Mouse (Mus musculus) gastrocnemius, postnatal 25 days (tissue): ENCODE measurements around the gene Ufsp1. TPM values are rescaled to one million over a fixed set of nuclear protein-coding genes. Genes with fewer than 3 reads are reported as not detected.

Source experiments
- DNase-seq: peaks from one replicate; pipeline ENCODE4 v3.0.0; 2022
- total RNA-seq, 2 experiments: library from RNA; stranded (reverse); gene quantifications; 1 replicate in 1 of 2; 2 replicates in 1 of 2; pipeline ENCODE4 v1.2.3; 2021

The Ufsp1 gene
- total RNA-seq, 2 experiments from 2014 or later: 18.3 to 24.4 TPM

- DNase-seq: no peak
Observed at GRCm38 (mm10) chr5:137295296-137295695, 867 bp downstream of the Ufsp1 start.

DNA sequence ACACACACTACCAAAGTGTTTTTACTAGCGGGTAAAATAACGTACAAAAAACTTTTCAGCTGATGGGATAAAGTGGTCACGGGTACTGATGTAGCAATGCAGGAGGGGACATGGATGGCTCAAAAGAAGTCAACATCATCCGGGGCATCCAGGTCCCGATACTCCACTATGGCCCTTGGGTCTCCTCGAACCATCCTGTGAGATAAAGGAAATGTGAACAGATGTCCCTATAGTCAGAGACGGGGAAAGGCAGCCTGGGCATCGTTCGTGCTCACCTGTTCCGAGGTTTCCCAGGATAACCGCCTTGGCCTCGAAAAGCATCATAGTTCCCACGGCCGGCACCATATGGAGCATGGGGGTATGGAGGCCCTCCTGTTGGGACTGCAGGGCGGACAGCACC, 1.3 kb downstream of the Ufsp1 start:
- DNase-seq: no peak

DNA sequence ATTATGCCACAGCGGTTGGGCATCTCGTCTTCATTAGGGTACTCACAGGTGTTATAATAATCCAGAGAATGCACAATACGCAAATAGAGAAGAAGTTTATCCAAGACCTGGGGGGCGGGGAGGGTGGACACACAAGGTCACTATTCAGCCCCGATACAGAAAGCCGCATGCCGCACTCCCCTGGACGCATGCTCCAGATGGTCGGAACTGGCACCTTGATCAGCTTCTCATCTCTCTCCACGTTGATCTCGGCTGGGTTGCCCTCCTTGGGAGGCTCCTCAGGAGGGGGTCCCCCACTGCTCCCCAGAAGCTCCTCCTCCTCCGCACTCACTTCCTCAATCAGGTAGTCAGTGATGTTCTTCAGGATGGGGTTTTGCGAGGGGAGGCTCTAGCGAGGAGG, 2.7 kb downstream of the Ufsp1 start:
- no peak for DNase-seq

- DNase-seq: no peak
Observed at GRCm38 (mm10) chr5:137299240-137299639, 4.8 kb downstream of the Ufsp1 start.

- no peak for DNase-seq
Observed at GRCm38 (mm10) chr5:137301253-137301652, 6.8 kb downstream of the Ufsp1 start.

DNA sequence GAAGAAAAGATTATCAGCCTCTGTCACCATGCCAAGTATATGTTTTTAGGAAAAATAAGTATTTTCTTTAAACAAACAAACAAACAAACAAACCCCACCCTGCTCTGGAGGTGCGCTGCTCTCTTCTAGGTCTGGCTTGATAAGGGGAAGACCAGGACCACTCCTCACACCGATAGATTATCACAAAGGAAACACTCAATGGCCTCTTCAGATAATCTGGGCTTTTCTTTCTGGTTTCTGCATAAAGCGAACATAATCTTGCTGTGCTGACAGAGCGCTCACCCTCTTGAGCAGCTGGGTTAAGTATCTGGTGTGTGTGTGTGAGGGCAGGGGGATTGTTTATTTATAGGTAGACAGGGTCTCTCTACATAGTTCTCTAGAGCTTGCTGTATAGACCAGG, 9.2 kb downstream of the Ufsp1 start:
- DNase-seq: no peak

DNA sequence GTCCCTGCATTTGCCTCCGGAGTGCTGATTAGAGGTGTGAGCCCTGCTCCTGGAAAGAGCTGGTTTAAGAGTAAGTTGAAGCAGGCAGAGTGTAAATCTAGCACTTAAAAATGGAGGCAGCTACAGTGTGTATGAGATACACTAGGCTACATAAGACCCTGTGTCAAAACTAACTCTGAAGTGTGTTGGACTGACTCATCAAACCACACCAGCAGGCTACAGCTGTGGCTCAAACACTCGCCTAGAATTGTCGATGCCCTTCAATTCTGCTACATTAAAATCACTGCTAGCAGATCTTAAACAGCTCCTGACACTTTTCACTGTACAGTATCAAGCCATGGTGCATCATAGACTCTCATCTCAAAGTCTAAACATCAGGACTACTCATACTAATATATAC, 9.7 kb downstream of the Ufsp1 start:
- no peak for DNase-seq

- no peak for DNase-seq
Observed at GRCm38 (mm10) chr5:137304816-137305215, 10.4 kb downstream of the Ufsp1 start.

- DNase-seq: no peak
Observed at GRCm38 (mm10) chr5:137305822-137306221, 11.4 kb downstream of the Ufsp1 start.

GRCm38 (mm10) chr5:137306439-137307005, 12.1 kb downstream of the Ufsp1 start:
- no peak for DNase-seq

DNA sequence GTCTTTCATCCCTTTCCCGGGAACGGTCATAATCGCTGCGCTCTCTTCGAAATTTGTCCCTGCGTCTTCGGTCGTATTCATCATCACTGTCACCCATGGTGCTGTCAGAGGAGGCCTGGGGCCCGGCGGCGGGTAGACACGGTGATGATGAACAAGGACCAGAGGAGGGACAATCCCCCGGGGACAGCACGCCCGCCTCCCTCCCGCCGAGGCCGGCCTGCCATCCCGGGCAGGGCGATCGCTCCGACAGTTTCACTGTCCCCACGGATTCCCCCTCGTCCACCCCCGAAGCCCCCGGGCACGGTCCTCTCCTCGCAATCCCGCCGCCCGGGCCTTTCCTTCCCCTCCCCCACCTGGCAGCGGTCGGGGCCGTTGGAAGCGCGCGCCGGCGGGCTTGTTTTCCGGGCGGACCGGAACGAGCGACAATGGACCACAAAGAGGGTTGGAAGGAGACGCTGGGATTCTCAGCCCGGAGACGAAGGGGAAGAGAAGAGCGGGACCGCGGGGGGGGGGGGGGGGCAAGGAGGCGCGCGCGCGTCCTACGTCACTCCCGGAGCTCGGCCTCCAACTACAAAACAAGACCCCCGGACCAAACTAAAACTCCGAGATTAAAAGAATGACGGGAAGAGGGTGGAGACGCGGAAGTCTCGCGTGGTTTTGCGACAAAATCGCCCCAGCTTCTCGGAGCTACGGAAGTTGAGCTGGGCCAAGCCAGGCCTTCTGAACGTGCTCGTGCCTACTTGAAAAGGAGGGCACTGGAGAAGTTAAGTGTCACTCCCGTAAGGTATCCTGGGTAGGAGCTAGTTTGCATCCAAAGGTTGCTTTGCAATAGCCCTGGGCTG, 12.9 kb downstream of the Ufsp1 start, which contains the start of gene Srrt:
Gene Srrt (minus strand): TSS at position 604 of the 842 bp plus-strand sequence.
- peak; percentile 89 for DNase-seq

GRCm38 (mm10) chr5:137308356-137308755, 13.9 kb downstream of the Ufsp1 start:
- no peak for DNase-seq

- DNase-seq: no peak
Observed at GRCm38 (mm10) chr5:137313466-137314192, 19.2 kb downstream of the Ufsp1 start.

- DNase-seq: peak; percentile 84
Observed at GRCm38 (mm10) chr5:137314193-137315083, 20.0 kb downstream of the Ufsp1 start, which contains the start of gene Trip6. Gene Trip6, minus strand, starts transcription at chr5:137314404.

- DNase-seq: no peak
Observed at GRCm38 (mm10) chr5:137315084-137315903, 20.9 kb downstream of the Ufsp1 start.

DNA sequence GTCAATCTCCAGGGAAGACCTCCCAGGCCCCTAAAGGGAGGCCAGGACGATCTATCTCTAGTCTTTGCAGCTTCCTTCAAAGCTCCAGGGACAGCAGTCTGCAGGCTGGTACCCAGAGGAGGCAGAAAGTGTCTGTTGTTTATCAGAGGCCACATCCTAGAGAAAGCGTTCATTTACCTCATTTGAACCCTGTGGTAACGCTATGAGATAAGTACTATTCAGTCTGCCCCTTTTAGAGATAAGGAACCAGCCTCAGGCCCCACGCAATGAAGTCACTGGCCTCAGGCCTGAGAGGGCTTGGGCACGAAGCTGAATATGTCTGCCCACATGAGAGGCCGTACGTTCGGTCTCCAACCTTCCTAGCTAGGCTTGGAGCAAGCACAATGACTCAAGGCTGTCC, 22.9 kb downstream of the Ufsp1 start:
- DNase-seq: no peak

DNA sequence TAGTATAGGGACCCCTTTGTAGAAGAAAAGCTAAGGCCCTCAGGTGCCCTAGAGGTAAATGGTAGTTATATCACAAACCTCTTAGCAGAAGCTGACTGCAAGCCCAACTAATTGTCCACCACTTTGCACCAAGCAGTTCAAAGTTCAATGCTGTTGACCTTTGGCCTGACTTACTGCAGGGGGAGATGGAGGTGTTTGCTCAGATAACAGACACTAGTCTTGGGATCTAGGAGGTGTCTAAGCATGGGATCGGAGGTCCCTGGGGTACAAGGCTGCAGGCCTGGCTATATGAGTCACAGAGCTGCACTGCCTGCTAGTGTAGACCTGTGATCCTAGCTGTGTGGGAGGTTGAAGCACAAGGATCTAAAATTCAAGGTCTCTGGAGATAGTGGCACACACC, 24.1 kb downstream of the Ufsp1 start:
- no peak for DNase-seq

DNA sequence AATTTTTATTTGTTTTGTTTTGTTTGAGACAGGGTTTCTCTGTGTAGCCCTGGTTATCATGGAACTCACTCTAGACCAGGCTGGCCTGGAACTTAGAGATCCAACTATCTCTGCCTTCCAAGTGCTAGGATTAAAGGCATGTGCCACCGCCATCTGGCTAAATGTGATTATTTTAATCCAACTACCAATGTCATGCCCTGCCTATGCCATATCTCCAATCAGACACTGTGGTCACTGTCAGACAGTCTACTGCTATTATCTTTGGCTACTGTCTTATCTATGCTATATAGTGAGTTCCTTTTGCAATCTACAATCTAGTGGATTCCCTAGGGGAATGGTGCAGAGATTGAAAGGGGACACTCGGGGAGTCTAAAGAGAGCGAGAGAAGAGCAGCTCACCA, 26.6 kb downstream of the Ufsp1 start:
- DNase-seq: no peak

DNA sequence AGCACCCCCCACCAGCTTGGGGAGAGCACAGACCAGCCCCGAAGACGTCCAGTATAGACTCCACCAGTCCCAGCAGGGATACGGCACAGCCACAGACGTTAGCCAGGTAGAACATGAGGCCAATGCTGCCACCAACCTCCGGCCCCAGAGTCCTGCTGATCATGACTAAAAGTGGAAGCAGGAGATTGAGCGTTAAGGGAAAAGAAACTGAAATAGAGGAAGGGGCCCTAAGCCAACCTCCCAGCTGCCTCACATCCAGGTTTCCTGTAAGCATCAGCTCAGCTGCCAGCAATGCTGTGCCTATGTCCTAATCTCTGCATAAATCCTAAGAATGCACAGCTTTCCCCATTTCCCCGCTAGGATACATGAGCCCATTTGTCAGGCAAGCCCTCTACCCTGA, 36.5 kb downstream of the Ufsp1 start:
- DNase-seq: no peak

DNA sequence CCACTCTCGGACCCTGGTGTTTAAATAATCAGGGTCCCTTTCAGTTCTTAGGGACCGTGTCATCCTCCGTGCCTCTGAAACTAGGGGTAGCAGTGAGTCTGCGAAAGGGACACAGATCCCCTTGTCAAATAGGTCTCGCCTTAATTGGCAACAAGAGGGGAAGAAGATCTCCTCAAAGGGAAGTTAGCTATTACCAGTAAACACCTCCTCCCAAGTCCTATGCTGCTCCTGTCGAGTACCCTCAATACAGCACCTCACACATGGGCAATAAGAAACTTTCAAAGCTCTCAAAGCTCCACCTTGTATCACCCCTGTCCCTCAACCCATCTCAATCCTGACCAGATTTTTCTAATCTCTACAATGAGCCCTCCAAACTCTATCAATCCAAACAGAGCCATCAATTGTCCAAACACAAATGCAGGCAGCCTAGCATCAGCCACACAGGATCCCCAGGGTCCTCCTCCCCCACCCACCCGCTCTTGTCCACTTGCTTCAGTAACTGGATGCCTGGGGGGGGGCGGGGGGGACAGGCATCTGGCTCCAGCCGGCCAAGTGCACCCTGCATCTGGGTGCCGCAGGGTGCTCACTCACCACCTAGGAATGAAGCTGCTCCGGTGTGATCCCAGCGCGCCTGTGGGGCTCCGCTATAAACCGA, 38.6 kb downstream of the Ufsp1 start:
- DNase-seq: no peak
